Mouse (Mus musculus) heart, postnatal 4 days (tissue): Measurements from ENCODE around the gene Acss2. TPM values are rescaled to one million over a fixed set of nuclear protein-coding genes. Genes with fewer than 3 reads are reported as not detected.

Experiments
- DNase-seq: peaks from one replicate; pipeline ENCODE4 v3.0.0; 2021
- total RNA-seq, 2 experiments: library from RNA; stranded (reverse); gene quantifications; 2 replicates each; pipeline ENCODE4 v1.2.3; 2021

Gene Acss2
- 10 to 100 TPM; 27.4 TPM for total RNA-seq

GRCm38 (mm10) chr2:155517455-155518423 is at the start of gene Acss2, which contains the start of gene Ggt7:
Gene Acss2, plus strand, starts transcription at chr2:155517948.
Gene Ggt7, minus strand, starts transcription at chr2:155518237.
- peak; percentile 98 for DNase-seq

DNA sequence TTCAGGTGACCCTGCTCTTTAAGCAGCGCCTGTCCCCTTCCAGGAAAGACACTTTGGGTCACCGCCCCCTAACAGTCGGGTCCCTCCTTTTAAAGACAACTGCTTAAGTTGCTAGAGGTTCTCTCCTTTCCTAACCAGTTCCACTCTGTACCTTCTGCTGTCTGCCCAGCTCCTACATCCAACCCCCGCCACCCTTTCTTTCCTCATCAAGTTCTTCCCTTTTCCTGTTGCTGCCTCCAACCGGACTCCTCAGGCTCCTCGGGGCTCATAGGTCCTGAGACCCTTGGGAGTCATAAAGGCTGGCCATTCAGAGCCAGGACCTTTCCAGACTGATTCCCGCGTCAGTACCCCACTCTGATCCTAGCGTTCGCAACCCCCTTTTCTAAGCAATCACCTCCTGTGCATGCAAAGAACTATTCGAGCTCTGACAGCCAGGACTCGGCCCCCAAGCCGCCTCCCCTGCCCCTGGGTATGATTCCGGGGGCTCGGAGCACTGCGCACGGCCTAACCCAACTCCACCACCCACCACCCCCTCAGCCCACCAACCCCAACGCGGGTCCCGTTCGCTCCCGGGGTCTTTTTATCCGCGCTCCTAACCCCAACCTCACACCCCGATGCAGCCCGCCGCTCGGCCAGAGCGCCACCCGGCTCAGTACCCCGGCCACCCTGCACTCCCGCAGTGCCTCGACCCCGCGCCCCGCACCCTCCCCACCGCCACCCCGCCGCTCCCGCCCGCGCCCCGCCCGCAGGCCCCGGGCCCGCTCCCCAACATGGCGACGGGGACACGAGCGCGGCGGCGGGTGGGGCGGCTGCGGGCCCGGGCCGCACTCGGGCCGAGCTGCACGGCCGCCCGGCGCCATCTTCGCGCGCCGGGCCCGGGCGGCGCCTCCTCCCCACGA is 44.8 kb upstream of the Acss2 start:
- DNase-seq: peak; percentile 47

- peak; percentile 75 for DNase-seq
These were observed 44.1 kb upstream of the Acss2 start, which contains the start of gene Ncoa6 for GRCm38 (mm10) chr2:155473570-155474088. Gene Ncoa6, minus strand, starts transcription at chr2:155473894.

DNA sequence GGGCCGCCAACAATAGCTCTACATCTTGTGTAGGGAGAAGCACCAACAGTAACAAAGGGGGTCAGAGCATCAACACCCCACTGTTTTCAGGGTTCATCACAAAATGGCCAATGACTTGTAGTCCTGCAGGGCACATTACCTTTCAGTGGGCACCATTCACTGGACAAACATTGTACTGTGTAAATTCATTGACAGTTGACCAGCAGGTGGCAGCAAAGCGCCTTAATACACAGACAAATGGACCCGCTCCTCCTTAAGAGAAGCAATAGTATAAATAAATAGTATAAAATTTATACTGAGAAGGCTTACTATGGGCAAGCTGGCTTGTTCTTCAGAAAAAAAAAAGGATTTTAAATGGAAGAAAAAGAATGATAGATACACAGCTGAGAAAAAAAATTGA is 35.7 kb upstream of the Acss2 start:
- peak; percentile 77 for DNase-seq

GRCm38 (mm10) chr2:155490998-155491397 is 26.8 kb upstream of the Acss2 start:
- no peak for DNase-seq

- DNase-seq: no peak
These were observed 15.2 kb upstream of the Acss2 start for GRCm38 (mm10) chr2:155502596-155502995.

DNA sequence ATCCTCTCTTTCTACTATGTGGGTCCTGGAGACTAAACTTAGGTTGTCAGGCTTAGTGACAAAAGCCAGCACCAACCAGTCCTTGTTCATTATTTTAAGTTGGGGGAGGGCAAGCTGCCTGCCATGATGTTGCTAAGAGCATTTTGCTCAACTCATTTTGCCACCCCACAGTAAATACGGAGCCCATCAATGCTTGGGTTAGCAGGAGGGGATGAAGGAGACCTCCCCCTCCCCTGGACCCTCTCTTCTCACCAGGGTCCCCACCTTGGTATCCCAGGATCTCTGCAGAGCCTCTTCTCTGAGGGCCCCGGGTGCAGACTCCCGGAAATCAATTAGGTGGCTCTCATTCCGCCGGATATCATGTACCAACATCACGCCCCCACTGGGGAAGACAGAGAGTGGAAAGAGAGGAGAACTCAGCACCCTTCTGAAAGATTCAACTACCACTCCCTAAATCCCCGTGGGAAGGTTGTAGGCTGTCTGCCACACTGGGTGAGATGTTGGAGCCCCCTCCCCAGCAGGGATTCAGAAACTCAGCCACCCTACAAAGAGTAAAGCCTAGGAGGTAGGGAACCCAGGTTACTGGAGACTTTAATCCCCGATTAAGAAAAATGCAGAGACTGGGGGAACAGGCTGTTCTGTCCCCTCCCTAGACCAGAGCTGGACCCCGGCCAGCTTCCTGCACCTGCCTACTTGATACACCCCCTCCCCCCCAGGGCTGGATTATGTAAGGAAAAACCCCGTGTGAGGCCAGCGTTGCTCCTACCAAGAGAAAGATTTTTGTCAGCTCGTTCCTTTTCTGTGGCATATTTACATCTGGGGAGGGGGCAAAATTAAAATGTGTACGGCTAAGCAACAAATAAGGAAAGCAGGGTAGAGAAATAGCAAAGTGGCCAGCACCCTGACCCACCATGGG is 13.1 kb upstream of the Acss2 start:
- no peak for DNase-seq

DNA sequence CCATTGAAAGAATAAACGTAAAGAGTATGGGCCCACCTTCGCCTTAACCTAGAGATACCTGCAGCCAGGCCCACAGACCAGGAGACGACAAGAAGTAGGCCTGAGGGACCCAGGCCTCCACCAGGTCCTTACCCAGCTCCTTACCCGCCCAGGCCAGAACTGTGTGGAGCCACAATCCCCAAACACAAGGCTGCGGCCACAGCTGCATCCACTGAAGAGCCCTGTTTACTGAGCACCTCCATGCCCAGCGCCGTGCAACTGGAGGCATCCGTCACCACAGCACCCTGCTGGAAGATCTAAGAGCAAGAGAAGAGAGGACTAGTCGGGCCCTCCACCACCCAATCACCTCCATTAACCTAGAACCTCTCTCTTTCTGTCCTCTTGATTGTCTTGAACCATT is 11.9 kb upstream of the Acss2 start:
- no peak for DNase-seq

- no peak for DNase-seq
These were observed 9.9 kb upstream of the Acss2 start for GRCm38 (mm10) chr2:155507721-155508470.

- DNase-seq: peak; percentile 64
These were observed 5.3 kb upstream of the Acss2 start for GRCm38 (mm10) chr2:155512479-155512878.

GRCm38 (mm10) chr2:155513543-155513942 is 4.2 kb upstream of the Acss2 start:
- no peak for DNase-seq

DNA sequence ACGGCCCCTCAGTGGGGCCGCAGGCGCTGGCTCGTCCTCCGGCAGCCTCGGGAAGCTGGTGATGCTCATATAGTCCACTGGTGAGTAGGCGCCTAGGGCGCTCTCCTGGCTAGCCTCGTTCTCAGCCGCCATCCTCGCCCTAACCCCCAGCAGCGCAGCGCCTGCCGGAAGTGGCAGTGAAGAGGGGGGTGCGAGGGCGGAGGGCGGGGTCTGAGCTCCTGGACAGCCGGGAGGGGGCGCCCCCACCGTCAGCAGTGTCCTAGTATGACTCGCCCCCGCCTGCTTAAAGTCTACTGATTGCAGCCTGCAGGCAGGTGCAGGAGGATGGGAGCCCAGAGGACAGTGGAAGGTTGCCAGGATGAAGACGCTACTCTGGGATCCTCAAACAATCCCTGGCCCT is 3.1 kb upstream of the Acss2 start:
- peak; percentile 74 for DNase-seq

DNA sequence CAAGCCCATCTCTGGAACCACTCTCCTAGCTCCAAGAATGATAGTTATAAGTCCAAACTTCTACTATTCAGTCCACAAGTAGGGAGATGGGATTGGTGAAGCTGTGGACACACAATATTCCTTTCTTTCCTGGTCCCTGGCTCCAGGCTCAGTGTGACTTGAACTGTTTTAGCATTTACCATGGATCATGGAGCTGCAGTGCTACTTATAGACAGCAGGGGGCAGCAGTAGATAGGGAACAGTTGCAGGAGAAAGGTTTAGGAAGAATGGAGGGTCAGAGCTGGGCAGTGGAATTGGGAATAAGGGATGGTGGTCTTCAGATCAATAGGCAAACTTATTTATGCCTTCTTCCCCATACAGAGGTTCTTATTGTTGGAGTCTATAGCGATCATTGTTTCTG is 1.8 kb upstream of the Acss2 start:
- DNase-seq: peak; percentile 77

GRCm38 (mm10) chr2:155518531-155519270 is 953 bp downstream of the Acss2 start:
- DNase-seq: no peak

GRCm38 (mm10) chr2:155523706-155524105 is 6.0 kb downstream of the Acss2 start:
- no peak for DNase-seq

GRCm38 (mm10) chr2:155524378-155524777 is 6.6 kb downstream of the Acss2 start:
- no peak for DNase-seq

DNA sequence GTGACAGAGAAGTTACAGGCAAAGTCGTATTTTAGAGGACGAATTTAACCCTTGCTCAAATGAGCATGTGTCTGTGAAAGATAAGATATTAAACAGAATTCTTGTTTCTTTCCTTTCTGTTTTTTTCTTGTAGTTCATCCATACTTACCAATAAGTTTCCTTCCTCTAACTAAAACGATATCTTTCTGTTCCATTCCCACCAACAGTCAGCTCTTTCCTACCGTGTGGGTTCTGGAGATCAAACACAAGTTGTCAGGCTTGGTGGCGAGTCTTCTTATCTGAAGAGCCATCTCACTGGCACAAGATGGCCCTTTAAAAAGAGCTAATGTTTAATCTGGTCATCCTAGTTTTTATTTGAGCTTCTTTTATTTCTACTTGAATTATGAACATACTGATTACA is 9.6 kb downstream of the Acss2 start:
- no peak for DNase-seq

- DNase-seq: no peak
These were observed 18.5 kb downstream of the Acss2 start for GRCm38 (mm10) chr2:155536292-155536691.

DNA sequence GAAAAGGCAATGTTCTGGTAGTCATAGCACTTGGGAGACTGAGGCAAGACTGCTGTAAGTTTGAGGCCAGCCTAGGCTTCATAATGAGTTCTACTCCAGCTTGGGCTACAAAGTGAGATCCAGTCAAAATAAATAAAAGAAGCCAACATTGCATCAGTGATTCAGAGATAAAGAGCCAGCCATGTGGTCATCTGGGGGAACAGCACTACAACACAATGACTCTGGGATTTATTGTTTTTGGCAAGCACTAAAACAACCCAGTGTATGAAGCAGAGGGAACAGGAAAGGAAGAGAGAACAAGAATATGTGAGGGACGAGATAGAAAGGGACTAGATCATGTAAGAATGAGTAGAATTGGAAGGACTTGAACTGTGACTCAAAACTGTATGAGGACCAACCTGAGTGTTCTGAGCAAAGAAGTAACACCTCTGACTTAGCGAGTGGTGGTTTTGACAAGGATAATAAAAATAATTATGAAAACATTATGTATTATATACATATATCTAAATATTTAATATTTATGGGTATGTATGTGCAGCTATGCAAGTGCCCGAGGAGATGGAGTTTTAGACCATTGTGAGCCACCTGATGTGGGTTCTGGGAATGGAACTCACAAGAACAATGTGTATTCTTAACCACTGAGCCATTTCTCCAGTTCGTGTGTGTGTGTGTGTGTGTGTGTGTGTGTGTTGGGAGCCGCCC is 20.2 kb downstream of the Acss2 start:
- no peak for DNase-seq
